ENCODE assay signal across 27 mouse cellular contexts in genomic region chr2:49191695-49192094, GRCm38 (mm10).
"Had no signal": no experiment of that assay in that cellular context is flagged by ENCODE, and none has a peak within 500 bp of the region (broad histone marks: within the 10 kb centered on the region; RNA-seq: fewer than 3 reads in every experiment).

No protein-coding gene starts in this region.

- DNase-seq: left cerebral cortex, postnatal 4 days; liver; liver, embryonic 13.5 days; liver, postnatal 0 days; lung, adult 18-20 months; lung, adult 2 months; lung, embryonic 14.5 days; lung, postnatal 10 days; lung, postnatal 14 days; lung, postnatal 36 days; lung, postnatal 4 days had no signal

- H3K9me3 ChIP-seq: limb, embryonic 10.5 days; limb, embryonic 12.5 days; limb, embryonic 13.5 days; limb, embryonic 15.5 days; liver, embryonic 12.5 days; liver, embryonic 13.5 days; liver, embryonic 15.5 days; lung, embryonic 15.5 days; megakaryocyte, embryonic 14.5 days; midbrain, embryonic 10.5 days; midbrain, embryonic 12.5 days; midbrain, embryonic 13.5 days; midbrain, embryonic 15.5 days; neural tube, embryonic 12.5 days had no signal

- H3K4me3 ChIP-seq: limb, embryonic 10.5 days; limb, embryonic 12.5 days; limb, embryonic 13.5 days; limb, embryonic 15.5 days; liver, embryonic 12.5 days; liver, embryonic 13.5 days; liver, embryonic 15.5 days; lung, embryonic 15.5 days; megakaryocyte, embryonic 14.5 days; midbrain, embryonic 10.5 days; midbrain, embryonic 12.5 days; midbrain, embryonic 13.5 days; midbrain, embryonic 15.5 days; myocyte; neural tube, embryonic 12.5 days had no signal

- H3K9ac ChIP-seq: limb, embryonic 12.5 days; limb, embryonic 13.5 days; limb, embryonic 15.5 days; liver, embryonic 12.5 days; liver, embryonic 13.5 days; liver, embryonic 14.5 days; liver, embryonic 15.5 days; liver, postnatal 0 days; lung, embryonic 14.5 days; lung, embryonic 15.5 days; midbrain, embryonic 12.5 days; midbrain, embryonic 13.5 days; midbrain, embryonic 15.5 days; neural tube, embryonic 12.5 days had no signal

- H3K4me1 ChIP-seq: limb, embryonic 10.5 days; limb, embryonic 12.5 days; limb, embryonic 13.5 days; limb, embryonic 15.5 days; liver, embryonic 12.5 days; liver, embryonic 13.5 days; liver, embryonic 15.5 days; lung, embryonic 15.5 days; megakaryocyte, embryonic 14.5 days; midbrain, embryonic 10.5 days; midbrain, embryonic 12.5 days; midbrain, embryonic 13.5 days; midbrain, embryonic 15.5 days; neural tube, embryonic 12.5 days had no signal

- H3K27me3 ChIP-seq: limb, embryonic 12.5 days; limb, embryonic 13.5 days; limb, embryonic 15.5 days; liver, embryonic 12.5 days; liver, embryonic 13.5 days; liver, embryonic 15.5 days; lung, embryonic 15.5 days; megakaryocyte, embryonic 14.5 days; midbrain, embryonic 12.5 days; midbrain, embryonic 13.5 days; midbrain, embryonic 15.5 days; neural tube, embryonic 12.5 days had no signal

- H3K27ac ChIP-seq: limb, embryonic 10.5 days; limb, embryonic 12.5 days; limb, embryonic 13.5 days; limb, embryonic 15.5 days; liver, embryonic 12.5 days; liver, embryonic 13.5 days; liver, embryonic 14.5 days; liver, embryonic 15.5 days; lung, embryonic 15.5 days; macrophage; midbrain, embryonic 10.5 days; midbrain, embryonic 12.5 days; neural tube, embryonic 12.5 days had no signal

- H3K36me3 ChIP-seq: limb, embryonic 10.5 days; limb, embryonic 12.5 days; limb, embryonic 13.5 days; limb, embryonic 15.5 days; liver, embryonic 12.5 days; liver, embryonic 13.5 days; liver, embryonic 15.5 days; lung, embryonic 15.5 days; midbrain, embryonic 10.5 days; midbrain, embryonic 12.5 days; midbrain, embryonic 13.5 days; midbrain, embryonic 15.5 days; neural tube, embryonic 12.5 days had no signal
